Mouse (Mus musculus): ENCODE measurements around the gene Tyk2.

The Tyk2 gene

GRCm38 (mm10) chr9:21114190-21114589, 16.9 kb downstream of the Tyk2 start:
- in situ Hi-C loops (cut with MboI, MseI): no loop called here

GRCm38 (mm10) chr9:21113751-21114150, 17.3 kb downstream of the Tyk2 start:
- in situ Hi-C loops (cut with MboI, MseI): no loop called here

GRCm38 (mm10) chr9:21107607-21108237, 23.3 kb downstream of the Tyk2 start:
- in situ Hi-C loops (cut with MboI, MseI): no loop called here

- in situ Hi-C loops (cut with MboI, MseI): no loop called here
Measured at GRCm38 (mm10) chr9:21105760-21106564, 25.1 kb downstream of the Tyk2 start.

- in situ Hi-C loops (cut with MboI, MseI): no loop called here
Measured at GRCm38 (mm10) chr9:21104814-21105213, 26.2 kb downstream of the Tyk2 start.

- in situ Hi-C loops (cut with MboI, MseI): no loop called here
Measured at GRCm38 (mm10) chr9:21102076-21102475, 29.0 kb downstream of the Tyk2 start.

GRCm38 (mm10) chr9:21100447-21101161, 30.4 kb downstream of the Tyk2 start:
- in situ Hi-C loops (cut with MboI, MseI): no loop called here

GRCm38 (mm10) chr9:21097793-21098192, 33.2 kb downstream of the Tyk2 start:
- in situ Hi-C loops (cut with MboI, MseI): no loop called here

GRCm38 (mm10) chr9:21095958-21096357, 35.1 kb downstream of the Tyk2 start:
- in situ Hi-C loops (cut with MboI, MseI): no loop called here

- in situ Hi-C loops (cut with MboI, MseI): no loop called here
Measured at GRCm38 (mm10) chr9:21093423-21093822, 37.6 kb downstream of the Tyk2 start.

GRCm38 (mm10) chr9:21091707-21092320, 39.2 kb downstream of the Tyk2 start, which contains the start of the genes Gm38431 and Raver1:
Gene Gm38431, minus strand, starts transcription at chr9:21091997.
Gene Raver1, minus strand, starts transcription at chr9:21092008.
- in situ Hi-C loops (cut with MboI, MseI): no loop called here

- in situ Hi-C loops (cut with MboI, MseI): no loop called here
Measured at GRCm38 (mm10) chr9:21090972-21091706, 39.9 kb downstream of the Tyk2 start.

- in situ Hi-C loops (cut with MboI, MseI): no loop called here
Measured at GRCm38 (mm10) chr9:21090537-21090936, 40.5 kb downstream of the Tyk2 start.

- in situ Hi-C loops (cut with MboI, MseI): no loop called here
Measured at GRCm38 (mm10) chr9:21083324-21083723, 47.7 kb downstream of the Tyk2 start.

GRCm38 (mm10) chr9:21081127-21081526, 49.9 kb downstream of the Tyk2 start:
- in situ Hi-C loops (cut with MboI, MseI): no loop called here

- in situ Hi-C loops (cut with MboI, MseI): no loop called here
Measured at GRCm38 (mm10) chr9:21075625-21076024, 55.4 kb downstream of the Tyk2 start.

GRCm38 (mm10) chr9:21074173-21074572, 56.9 kb downstream of the Tyk2 start:
- in situ Hi-C loops (cut with MboI, MseI): no loop called here

- in situ Hi-C loops (cut with MboI, MseI): no loop called here
Measured at GRCm38 (mm10) chr9:21073044-21073840, 57.8 kb downstream of the Tyk2 start, which contains the start of the genes Gm49373 and Fdx1l. Gene Gm49373, minus strand, starts transcription at chr9:21073096. Gene Fdx1l, minus strand, starts transcription at chr9:21073614.

GRCm38 (mm10) chr9:21072641-21073040, 58.4 kb downstream of the Tyk2 start:
- in situ Hi-C loops (cut with MboI, MseI): no loop called here

GRCm38 (mm10) chr9:21067006-21067684, 63.9 kb downstream of the Tyk2 start, which contains the start of gene Zglp1:
Gene Zglp1, minus strand, starts transcription at chr9:21067093.
- in situ Hi-C loops (cut with MboI, MseI): no loop called here

All from T-helper 1 cell (primary cell).